Mouse (Mus musculus): ENCODE measurements around the gene Kremen1. TPM values are rescaled to one million over a fixed set of nuclear protein-coding genes. Genes with fewer than 3 reads are reported as not detected.

The Kremen1 gene
- total RNA-seq, 2 experiments from 2014 or later = 14.8 to 15.4 TPM

GRCm38 (mm10) chr11:5245431-5245830 lies 15.9 kb downstream of the Kremen1 start:
- Histone ChIP-seq H3K27ac (peak overlapping the region; percentile 91), H3K4me3 (no peak overlapping the region)
- DNase-seq (ENCODE audit: extremely low spot score in 1 of 2, low spot score in 2 of 2) = no peak
- no peak for TF ChIP-seq CTCF (IDR thresholded peaks at IDR 0.05)
- intact Hi-C loops (cut with DNase I) = no loop called here

GRCm38 (mm10) chr11:5244749-5245130 lies 16.6 kb downstream of the Kremen1 start:
- peak in 1 of 2 experiments; percentile 36 for DNase-seq (ENCODE audit: extremely low spot score in 1 of 2, low spot score in 2 of 2)
- peak overlapping the region; percentile 91 for H3K27ac ChIP-seq
- no peak overlapping the region; the same call in 1 of the 2 replicates for H3K4me3 ChIP-seq
- TF ChIP-seq CTCF (IDR thresholded peaks at IDR 0.05) = no peak
- intact Hi-C loops (cut with DNase I) = loop anchor here (1.0 kb wide), 2 partner anchors 17 to 79 kb away; partner anchors contain the start of gene Kremen1

GRCm38 (mm10) chr11:5243812-5244748 lies 17.3 kb downstream of the Kremen1 start:
- no peak; the same call in 1 of the 2 replicates for TF ChIP-seq CTCF (IDR thresholded peaks at IDR 0.05)
- Histone ChIP-seq H3K27ac (peak overlapping the region; percentile 91), H3K4me3 (peak overlapping the region; percentile 26)
- intact Hi-C loops (cut with DNase I) = loop anchor here (1.0 kb wide), 2 partner anchors 17 to 79 kb away; partner anchors contain the start of gene Kremen1
- peak; percentile 63 to 70 for DNase-seq (ENCODE audit: extremely low spot score in 1 of 2, low spot score in 2 of 2)

- Histone ChIP-seq H3K27ac (no peak overlapping the region), H3K4me3 (no peak overlapping the region)
- no peak for DNase-seq (ENCODE audit: extremely low spot score in 1 of 2, low spot score in 2 of 2)
- TF ChIP-seq CTCF (IDR thresholded peaks at IDR 0.05) = no peak
- intact Hi-C loops (cut with DNase I) = no loop called here
These were observed 18.1 kb downstream of the Kremen1 start for GRCm38 (mm10) chr11:5243208-5243607.

GRCm38 (mm10) chr11:5242158-5242557 lies 19.2 kb downstream of the Kremen1 start:
- no peak for TF ChIP-seq CTCF (IDR thresholded peaks at IDR 0.05)
- DNase-seq (ENCODE audit: extremely low spot score in 1 of 2, low spot score in 2 of 2) = no peak

GRCm38 (mm10) chr11:5239706-5240690 lies 21.4 kb downstream of the Kremen1 start:
- no peak for TF ChIP-seq CTCF (IDR thresholded peaks at IDR 0.05)
- no peak overlapping the region for H3K27ac ChIP-seq
- intact Hi-C loops (cut with DNase I) = no loop called here
- DNase-seq (ENCODE audit: extremely low spot score in 1 of 2, low spot score in 2 of 2) = no peak
- no peak overlapping the region for H3K4me3 ChIP-seq

More at GRCm38 (mm10) chr11:5242158-5242557, 19.2 kb downstream of the Kremen1 start:
- Histone ChIP-seq H3K4me3 (no peak overlapping the region), H3K27ac (no peak overlapping the region)
- intact Hi-C loops (cut with DNase I) = no loop called here

GRCm38 (mm10) chr11:5219910-5220447 lies 41.4 kb downstream of the Kremen1 start:
- Histone ChIP-seq H3K27ac (no peak overlapping the region), H3K4me3 (no peak overlapping the region)
- no peak for DNase-seq (ENCODE audit: extremely low spot score in 1 of 2, low spot score in 2 of 2)
- intact Hi-C loops (cut with DNase I) = no loop called here
- TF ChIP-seq CTCF (IDR thresholded peaks at IDR 0.05) = no peak

GRCm38 (mm10) chr11:5219371-5219770 lies 42.0 kb downstream of the Kremen1 start:
- Histone ChIP-seq H3K4me3 (no peak overlapping the region), H3K27ac (no peak overlapping the region)
- intact Hi-C loops (cut with DNase I) = no loop called here
- DNase-seq (ENCODE audit: extremely low spot score in 1 of 2, low spot score in 2 of 2) = no peak
- no peak for TF ChIP-seq CTCF (IDR thresholded peaks at IDR 0.05)

GRCm38 (mm10) chr11:5215401-5216187 lies 45.8 kb downstream of the Kremen1 start:
- Histone ChIP-seq H3K27ac (no peak overlapping the region), H3K4me3 (no peak overlapping the region)
- no peak for TF ChIP-seq CTCF (IDR thresholded peaks at IDR 0.05)
- DNase-seq (ENCODE audit: extremely low spot score in 1 of 2, low spot score in 2 of 2) = no peak
- intact Hi-C loops (cut with DNase I) = no loop called here

GRCm38 (mm10) chr11:5214483-5215040 lies 46.8 kb downstream of the Kremen1 start:
- Histone ChIP-seq H3K27ac (no peak overlapping the region), H3K4me3 (no peak overlapping the region)
- no peak for DNase-seq (ENCODE audit: extremely low spot score in 1 of 2, low spot score in 2 of 2)
- intact Hi-C loops (cut with DNase I) = no loop called here
- TF ChIP-seq CTCF (IDR thresholded peaks at IDR 0.05) = no peak

Measured in left cerebral cortex, adult 2 months (tissue).